8 mouse cellular contexts compared by ENCODE assay signal in genomic region chr9:104262016-104262762, GRCm38 (mm10). TPM values are rescaled to one million over a fixed set of nuclear protein-coding genes. Genes with fewer than 3 reads are reported as not detected.
DNase-seq lines count a peak whose midpoint lies in the region; ATAC-seq and TF ChIP-seq lines count a peak whose summit lies in the region.

No protein-coding gene starts in this region.

- DNase-seq in cerebellum, adult 2 months: no peak
- no peak for DNase-seq in cerebellum, adult 8-10 months
- DNase-seq in A20 (ENCODE audit: low read depth, low spot score): peak; percentile 67
- DNase-seq in c-Kit-negative CD71-positive TER-119-positive erythroid progenitor cells, embryonic 14.5 days (ENCODE audit: low read depth, low spot score): peak; percentile 20
- peak; percentile 77 for DNase-seq in kidney, postnatal 10 days
- peak; percentile 33 for DNase-seq in lung, postnatal 36 days
- peak; percentile 61 for DNase-seq in stomach, postnatal 0 days (ENCODE audit: low spot score)

- 1% methylated on average over 46 of the region's 46 CpGs for WGBS in cerebellum, adult 2 months
- WGBS in heart, embryonic 14.5 days: under 1% methylated on average over 42 of the region's 46 CpGs
- under 1% methylated on average over 37 of the region's 46 CpGs for WGBS in stomach, postnatal 0 days

- no peak for TF ChIP-seq CTCF in cerebellum, adult 2 months (IDR thresholded peaks at IDR 0.05; ENCODE audit: borderline replicate concordance, insufficient read depth, low read depth, low read length)
- TF ChIP-seq CTCF in stomach, postnatal 0 days (IDR thresholded peaks at IDR 0.05; ENCODE audit: low read depth): no peak

- H3K9me3 ChIP-seq in heart, embryonic 14.5 days (ENCODE audit: control insufficient read depth, low read length): no peaks in the 10 kb centered on the region
- no peaks in the 10 kb centered on the region for H3K9me3 ChIP-seq in stomach, postnatal 0 days (ENCODE audit: control insufficient read depth, low read length)

- peak overlapping the region; percentile 97 for H3K9ac ChIP-seq in heart, embryonic 14.5 days (ENCODE audit: low read length)
- peak overlapping the region; percentile 95 for H3K9ac ChIP-seq in stomach, postnatal 0 days (ENCODE audit: low read length)

- no peak for TF ChIP-seq POLR2A in cerebellum, adult 2 months (IDR thresholded peaks at IDR 0.05; ENCODE audit: borderline replicate concordance, insufficient read depth, low read length)

- H3K27me3 ChIP-seq in cerebellum, adult 2 months (ENCODE audit: control insufficient read depth, insufficient read depth, low read length): no peaks in the 10 kb centered on the region
- no peaks in the 10 kb centered on the region for H3K27me3 ChIP-seq in heart, embryonic 14.5 days (ENCODE audit: control insufficient read depth, insufficient read depth, low read length)
- H3K27me3 ChIP-seq in stomach, postnatal 0 days (ENCODE audit: control insufficient read depth, insufficient read depth, low read length): no peaks in the 10 kb centered on the region

- H3K36me3 ChIP-seq in heart, embryonic 14.5 days (ENCODE audit: control insufficient read depth, insufficient read depth, low read length): no peaks in the 10 kb centered on the region
- no peaks in the 10 kb centered on the region for H3K36me3 ChIP-seq in stomach, postnatal 0 days (ENCODE audit: control insufficient read depth, insufficient read depth, low read length)

- H3K4me3 ChIP-seq in cerebellum, adult 2 months (replicated peaks; ENCODE audit: insufficient read depth, low read depth, low read length): peak overlapping the region; percentile 81
- H3K4me3 ChIP-seq in heart, embryonic 14.5 days (ENCODE audit: control insufficient read depth in 1 of 2, insufficient read depth in 1 of 2, low read depth in 1 of 2, low read length in 2 of 2): peak overlapping the region; percentile 86 to 99
- peak overlapping the region; percentile 97 for H3K4me3 ChIP-seq in stomach, postnatal 0 days (ENCODE audit: low read depth, low read length)

- peaks cover 5% of the 10 kb centered on the region; the same call in 1 of the 2 replicates for H3K4me1 ChIP-seq in cerebellum, adult 2 months (ENCODE audit: control insufficient read depth, insufficient read depth, low read length)
- H3K4me1 ChIP-seq in heart, embryonic 14.5 days (ENCODE audit: control insufficient read depth in 2 of 2, insufficient read depth in 2 of 2, low read length in 2 of 2): peaks cover 5 to 18% of the 10 kb centered on the region in 2 experiments
- H3K4me1 ChIP-seq in stomach, postnatal 0 days (replicated peaks; ENCODE audit: control insufficient read depth, insufficient read depth): no peaks in the 10 kb centered on the region

- H3K4me2 ChIP-seq in heart, embryonic 14.5 days (ENCODE audit: low read length): peak overlapping the region; percentile 79
- H3K4me2 ChIP-seq in stomach, postnatal 0 days (replicated peaks; ENCODE audit: low read depth): peak overlapping the region; percentile 70

- H3K27ac ChIP-seq in cerebellum, adult 2 months (ENCODE audit: insufficient read depth, low read length): peak overlapping the region; percentile 44; the same call in 1 of the 2 replicates
- peak overlapping the region; percentile 77 to 93 for H3K27ac ChIP-seq in heart, embryonic 14.5 days (replicated peaks in 1 of 2; ENCODE audit: control insufficient read depth in 1 of 2, insufficient read depth in 1 of 2, low read depth in 2 of 2, low read length in 2 of 2)
- peak overlapping the region; percentile 92 for H3K27ac ChIP-seq in stomach, postnatal 0 days (replicated peaks)

- ATAC-seq in heart, embryonic 14.5 days (ENCODE audit: insufficient number of reproducible peaks, insufficient read depth, low FRiP score, low read depth): peak; percentile 67
- ATAC-seq in stomach, postnatal 0 days (ENCODE audit: low FRiP score, low TSS enrichment): peak; percentile 35

- no peak for TF ChIP-seq EP300 in stomach, postnatal 0 days (optimal IDR thresholded peaks at IDR 0.05)

RNA-seq across cellular contexts. Expression of gene Dnajc13, which starts 0.5 kb away (rescaled TPM):
- 61.5 and 65.6 TPM in 2 replicates for polyA plus RNA-seq in cerebellum, adult 2 months (2012; rRNA removed)
- polyA plus RNA-seq in heart, embryonic 14.5 days (2014; fragmentation: Nextera tagmentation; extraction: Ambion mirVana): 15.5 and 26.2 TPM in 2 replicates
- polyA plus RNA-seq in stomach, postnatal 0 days (2015; fragmentation: Nextera tagmentation; extraction: Ambion mirVana): 10.7 and 11.5 TPM in 2 replicates

Comparison
In these comparisons a context has a peak if more than half of its experiments do, and no peak if none do; other contexts are left out.
1. DNase-seq: peak in A20 (single experiment), c-Kit-negative CD71-positive TER-119-positive erythroid progenitor cells, embryonic 14.5 days (single experiment), kidney, postnatal 10 days (single experiment), lung, postnatal 36 days (single experiment) and stomach, postnatal 0 days (single experiment); none in cerebellum, adult 2 months (0 of 2) and cerebellum, adult 8-10 months (single experiment).
2. Peak in every context shown above with its lines, with median percentiles within 50 percentile points of each other: H3K27ac ChIP-seq and H3K4me3 ChIP-seq.